Mouse (Mus musculus) forebrain, embryonic 13.5 days (tissue): ENCODE data around the gene Poc1b. TPM values are rescaled to one million over a fixed set of nuclear protein-coding genes. Genes with fewer than 3 reads are reported as not detected.

Experiments
- ATAC-seq: fragments of 200-750 bp; cut with Nextera tagmentation; 2 replicates; pipeline ENCODE4 v1.8.0; 2017
- H3K27ac ChIP-seq: fragments of 300-500 bp; sonication (generic); 2 replicates; pipeline ENCODE4 v1.5.1; 2015; ENCODE audit warnings: inconsistent platforms, mild to moderate bottlenecking, moderate library complexity
- H3K27me3 ChIP-seq: fragments of 300-500 bp; sonication (generic); 2 replicates; pipeline ENCODE4 v1.6.1; 2015; ENCODE audit warnings: mild to moderate bottlenecking, inconsistent platforms
- H3K36me3 ChIP-seq: fragments of 300-500 bp; sonication (generic); 2 replicates; pipeline ENCODE4 v1.6.1; 2015; ENCODE audit warnings: mild to moderate bottlenecking, inconsistent platforms; ENCODE audit not compliant: poor library complexity, severe bottlenecking
- H3K4me1 ChIP-seq: fragments of 300-500 bp; sonication (generic); 2 replicates; pipeline ENCODE4 v1.6.1; 2015; ENCODE audit warnings: inconsistent platforms
- H3K4me2 ChIP-seq: fragments of 300-500 bp; sonication (generic); 2 replicates; pipeline ENCODE4 v1.6.1; 2015; ENCODE audit warnings: inconsistent platforms, mild to moderate bottlenecking, moderate library complexity
- H3K4me3 ChIP-seq: fragments of 300-500 bp; sonication (generic); 2 replicates; pipeline ENCODE4 v1.5.1; 2015; ENCODE audit warnings: mild to moderate bottlenecking, inconsistent platforms
- H3K9ac ChIP-seq: fragments of 300-500 bp; sonication (generic); 2 replicates; pipeline ENCODE4 v1.6.1; 2015; ENCODE audit warnings: mild to moderate bottlenecking, inconsistent platforms
- H3K9me3 ChIP-seq: fragments of 300-500 bp; sonication (generic); replicated peaks from 2 replicates; pipeline ENCODE4 v1.6.1; 2016; ENCODE audit warnings: inconsistent platforms
- WGBS: fragments of 180-500 bp; shearing (Covaris S2); methylation state at CpG from one replicate; pipeline ENCODE4 v1.1.7; 2015; 5-methylcytosine and 5-hydroxymethylcytosine counted together
- polyA plus RNA-seq: library from polyadenylated mRNA; unstranded; fragments of >200 nt; fragmentation: Nextera tagmentation; extraction: Ambion mirVana; gene quantifications from 2 replicates; pipeline ENCODE4 v1.2.1, GENCODE M21; 2015

Poc1b gene
- polyA plus RNA-seq, 1 experiment from 2014 or later: 16.0 TPM

DNA sequence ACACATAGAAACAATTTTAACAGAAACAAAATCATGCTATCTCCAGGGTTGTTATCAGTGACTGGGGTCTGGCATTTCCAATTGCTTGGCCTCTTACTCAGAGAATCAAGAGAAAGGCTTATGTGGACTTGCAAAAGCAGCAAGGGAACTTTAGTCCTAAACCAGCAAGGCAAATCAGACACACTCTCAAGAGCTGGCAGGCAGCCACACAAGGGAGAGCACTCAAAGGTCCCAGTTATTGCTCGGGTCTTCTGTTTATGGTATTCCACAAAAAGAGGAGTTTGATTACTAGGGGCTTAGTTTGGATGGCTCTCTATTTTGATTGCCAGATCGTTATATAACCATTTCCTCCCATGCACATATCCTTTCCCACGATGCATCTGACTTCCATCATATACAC, 117.4 kb downstream of the Poc1b start:
- Histone ChIP-seq H3K4me3 (no peak overlapping the region), H3K4me1 (peaks cover 13% of the 10 kb centered on the region), H3K36me3 (no peaks in the 10 kb centered on the region), H3K27me3 (0 out of 2 replicates have a peak, but pooled peaks cover 4% of the 10 kb centered on the region), H3K27ac (no peak overlapping the region), H3K9ac (no peak overlapping the region), H3K9me3 (no peaks in the 10 kb centered on the region), H3K4me2 (no peak overlapping the region)
- no peak for ATAC-seq
- WGBS: 72% methylated on average over 3 of the region's 3 CpGs

DNA sequence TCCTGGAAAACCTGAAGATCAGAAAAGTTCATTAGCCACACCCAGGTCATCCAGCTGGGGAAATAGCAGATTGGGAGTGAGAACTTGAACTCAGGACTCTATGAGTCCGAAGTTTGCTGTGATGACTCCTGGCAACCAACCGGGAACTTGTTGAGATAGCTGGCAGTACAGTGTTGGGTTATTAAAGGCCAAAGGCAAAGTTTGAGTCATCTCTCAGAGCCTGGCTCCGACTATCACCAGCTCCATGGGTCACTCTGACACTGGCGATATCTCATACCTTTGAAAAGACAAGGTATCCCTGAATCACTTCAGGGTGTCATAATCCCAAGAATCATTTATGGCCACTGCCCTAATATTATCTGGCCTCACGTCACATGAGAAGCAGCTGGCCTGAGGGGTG, 119.9 kb downstream of the Poc1b start:
- WGBS: 98% methylated on average over 5 of the region's 5 CpGs
- no peak overlapping the region for H3K27ac ChIP-seq
- no peak overlapping the region for H3K9ac ChIP-seq
- H3K4me1 ChIP-seq: peaks cover 15% of the 10 kb centered on the region
- H3K9me3 ChIP-seq: no peaks in the 10 kb centered on the region
- no peak for ATAC-seq
- H3K4me3 ChIP-seq: no peak overlapping the region
- no peaks in the 10 kb centered on the region for H3K36me3 ChIP-seq
- H3K27me3 ChIP-seq: 0 out of 2 replicates have a peak, but pooled peaks cover 8% of the 10 kb centered on the region
- H3K4me2 ChIP-seq: no peak overlapping the region

GRCm38 (mm10) chr10:99227968-99228864, 121.4 kb downstream of the Poc1b start:
- H3K27ac ChIP-seq: 0 out of 2 replicates have a peak overlapping the region, but pooled peaks have one; percentile 10
- ATAC-seq: no peak
- WGBS: 31% methylated on average over 17 of the region's 17 CpGs
- peak overlapping the region; percentile 20; the same call in 1 of the 2 replicates for H3K4me2 ChIP-seq
- no peak overlapping the region for H3K4me3 ChIP-seq
- no peak overlapping the region for H3K9ac ChIP-seq
- no peaks in the 10 kb centered on the region for H3K9me3 ChIP-seq
- H3K4me1 ChIP-seq: peaks cover 15% of the 10 kb centered on the region
- no peaks in the 10 kb centered on the region for H3K36me3 ChIP-seq
- 0 out of 2 replicates have a peak, but pooled peaks cover 8% of the 10 kb centered on the region for H3K27me3 ChIP-seq

DNA sequence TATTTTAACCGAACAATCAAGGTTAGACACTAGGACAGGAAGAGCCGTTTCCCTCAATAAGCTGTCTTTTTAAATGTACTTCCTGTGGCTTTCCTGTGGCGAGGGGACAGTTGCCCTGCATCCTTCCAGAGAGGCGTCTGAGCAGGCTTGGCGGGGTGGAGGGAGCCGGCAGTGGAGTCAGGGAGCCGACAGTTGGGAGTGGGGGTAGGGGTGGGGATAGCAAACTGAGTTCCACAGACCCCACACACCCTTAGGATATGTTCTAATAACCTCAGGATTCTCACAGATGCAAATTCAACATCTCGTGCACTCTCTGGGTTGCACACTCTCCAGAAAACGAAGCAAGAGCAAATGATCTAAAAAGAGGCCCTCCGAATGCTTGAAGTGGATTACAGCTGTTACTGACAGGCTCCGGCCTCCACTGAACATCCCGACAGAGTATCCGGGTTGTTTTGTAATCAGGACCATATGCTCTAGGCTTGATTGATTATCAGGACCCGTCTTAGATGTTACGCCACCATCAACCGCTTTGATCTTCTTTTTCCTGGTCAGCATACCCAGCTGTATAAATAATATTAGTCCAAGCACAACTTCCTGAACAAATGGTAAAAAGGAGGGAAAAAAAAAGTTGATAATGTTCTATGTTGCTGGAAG, 122.3 kb downstream of the Poc1b start:
- Histone ChIP-seq H3K36me3 (no peaks in the 10 kb centered on the region), H3K27ac (no peak overlapping the region), H3K4me2 (no peak overlapping the region), H3K4me1 (peaks cover 15% of the 10 kb centered on the region), H3K27me3 (0 out of 2 replicates have a peak, but pooled peaks cover 8% of the 10 kb centered on the region), H3K9me3 (no peaks in the 10 kb centered on the region), H3K4me3 (no peak overlapping the region), H3K9ac (no peak overlapping the region)
- WGBS: 19% methylated on average over 16 of the region's 16 CpGs
- no peak for ATAC-seq

DNA sequence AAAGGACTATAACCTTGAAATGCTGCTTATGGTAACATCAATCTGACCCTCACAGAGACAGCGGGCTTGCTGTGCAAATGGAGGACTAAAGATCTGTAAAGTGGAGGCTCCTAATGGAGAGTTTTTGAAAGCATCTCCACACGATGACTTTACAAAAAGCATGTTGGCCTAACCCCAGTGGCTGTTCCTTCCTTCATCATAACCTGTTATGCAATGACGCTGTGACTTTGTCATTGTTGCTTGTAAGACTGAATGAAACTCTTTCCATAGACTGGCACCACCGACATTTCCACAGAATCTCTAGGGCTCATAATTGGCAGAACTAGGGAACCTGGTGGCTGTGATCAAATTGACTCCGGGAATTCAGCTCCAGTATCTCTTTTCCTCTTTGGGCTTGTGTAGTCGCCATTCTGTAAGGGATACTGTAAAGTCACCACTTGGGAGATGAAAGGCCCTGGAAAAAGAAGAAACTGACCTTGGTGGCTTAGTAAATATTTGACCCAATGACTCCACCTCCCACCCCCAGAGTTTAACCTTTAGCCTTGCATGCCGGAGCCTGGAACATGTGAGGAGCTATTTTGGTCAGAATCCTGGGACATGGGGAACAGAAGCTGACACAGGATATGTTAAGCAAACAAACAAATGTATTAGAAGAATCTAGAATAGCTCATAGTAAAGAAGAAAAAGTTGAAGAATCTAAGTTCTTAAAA, 125.8 kb downstream of the Poc1b start:
- H3K4me2 ChIP-seq: no peak overlapping the region
- no peaks in the 10 kb centered on the region for H3K9me3 ChIP-seq
- no peaks in the 10 kb centered on the region for H3K36me3 ChIP-seq
- H3K27ac ChIP-seq: no peak overlapping the region
- no peak for ATAC-seq
- 80% methylated on average over 7 of the region's 7 CpGs for WGBS
- no peak overlapping the region for H3K9ac ChIP-seq
- 0 out of 2 replicates have a peak, but pooled peaks cover 8% of the 10 kb centered on the region for H3K27me3 ChIP-seq
- no peak overlapping the region for H3K4me3 ChIP-seq
- peaks cover 15% of the 10 kb centered on the region for H3K4me1 ChIP-seq

- ATAC-seq: no peak
- H3K27ac ChIP-seq: no peak overlapping the region
- H3K4me1 ChIP-seq: 0 out of 2 replicates have a peak, but pooled peaks cover 1% of the 10 kb centered on the region
- H3K4me2 ChIP-seq: no peak overlapping the region
- H3K9ac ChIP-seq: no peak overlapping the region
- H3K4me3 ChIP-seq: no peak overlapping the region
- 93% methylated on average over 8 of the region's 8 CpGs for WGBS
- no peaks in the 10 kb centered on the region for H3K9me3 ChIP-seq
- no peaks in the 10 kb centered on the region for H3K36me3 ChIP-seq
- 0 out of 2 replicates have a peak, but pooled peaks cover 3% of the 10 kb centered on the region for H3K27me3 ChIP-seq
These were observed 127.5 kb downstream of the Poc1b start for GRCm38 (mm10) chr10:99234336-99234735.

GRCm38 (mm10) chr10:99235081-99235480, 128.2 kb downstream of the Poc1b start:
- ATAC-seq: no peak
- no peak overlapping the region for H3K27ac ChIP-seq
- no peak overlapping the region for H3K9ac ChIP-seq
- H3K4me2 ChIP-seq: no peak overlapping the region
- no peaks in the 10 kb centered on the region for H3K36me3 ChIP-seq
- H3K4me3 ChIP-seq: no peak overlapping the region
- WGBS: 92% methylated on average over 9 of the region's 9 CpGs
- H3K9me3 ChIP-seq: no peaks in the 10 kb centered on the region
- H3K27me3 ChIP-seq: no peaks in the 10 kb centered on the region
- H3K4me1 ChIP-seq: no peaks in the 10 kb centered on the region

- WGBS: 82% methylated on average over 11 of the region's 11 CpGs
- no peak for ATAC-seq
- Histone ChIP-seq H3K4me2 (no peak overlapping the region), H3K4me1 (no peaks in the 10 kb centered on the region), H3K9me3 (no peaks in the 10 kb centered on the region), H3K27me3 (no peaks in the 10 kb centered on the region), H3K9ac (no peak overlapping the region), H3K27ac (no peak overlapping the region), H3K36me3 (no peaks in the 10 kb centered on the region), H3K4me3 (no peak overlapping the region)
These were observed 130.5 kb downstream of the Poc1b start for GRCm38 (mm10) chr10:99237205-99237832.

DNA sequence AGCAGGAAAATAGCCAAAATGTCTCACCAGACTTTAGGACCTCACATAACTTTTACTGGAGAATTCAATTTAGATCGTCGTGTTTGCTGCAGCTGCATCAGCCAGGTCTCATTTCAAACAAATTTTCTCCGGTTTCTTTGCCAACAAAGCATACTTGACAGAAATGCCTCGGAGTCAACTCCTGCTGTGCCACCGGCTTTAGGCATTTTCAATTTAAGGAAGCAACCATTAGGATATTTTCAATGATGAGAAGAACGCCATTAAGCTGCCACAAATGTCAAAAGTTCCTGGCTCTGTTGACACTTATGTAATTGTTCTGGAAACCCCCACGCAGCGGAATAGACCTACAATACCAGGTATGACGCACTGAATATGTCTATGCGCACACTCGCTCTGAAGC, 131.7 kb downstream of the Poc1b start:
- 77% methylated on average over 11 of the region's 11 CpGs for WGBS
- Histone ChIP-seq H3K4me1 (0 out of 2 replicates have a peak, but pooled peaks cover 6% of the 10 kb centered on the region), H3K9ac (no peak overlapping the region), H3K9me3 (no peaks in the 10 kb centered on the region), H3K27me3 (no peaks in the 10 kb centered on the region), H3K27ac (no peak overlapping the region), H3K4me2 (no peak overlapping the region), H3K36me3 (no peaks in the 10 kb centered on the region), H3K4me3 (no peak overlapping the region)
- no peak for ATAC-seq

GRCm38 (mm10) chr10:99241284-99241828, 134.5 kb downstream of the Poc1b start:
- Histone ChIP-seq H3K4me1 (0 out of 2 replicates have a peak, but pooled peaks cover 6% of the 10 kb centered on the region), H3K4me2 (no peak overlapping the region), H3K9me3 (no peaks in the 10 kb centered on the region), H3K27me3 (no peaks in the 10 kb centered on the region), H3K9ac (no peak overlapping the region), H3K36me3 (no peaks in the 10 kb centered on the region), H3K4me3 (no peak overlapping the region), H3K27ac (no peak overlapping the region)
- WGBS: 92% methylated on average over 7 of the region's 7 CpGs
- no peak for ATAC-seq
